Mouse (Mus musculus) E14TG2a.4 (cell line): Measurements from ENCODE around the gene Rnf186.

Source experiments
- H3K27me3 ChIP-seq: 2 replicates; pipeline ENCODE4 v1.6.1; 2014; ENCODE audit warnings: low read length, control low read depth; ENCODE audit not compliant: insufficient read depth
- H3K36me3 ChIP-seq: 2 replicates; pipeline ENCODE4 v1.6.1; 2014; ENCODE audit warnings: low read length, control low read depth; ENCODE audit not compliant: insufficient read depth
- H3K4me1 ChIP-seq: replicated peaks from 2 replicates; pipeline ENCODE4 v1.6.1; 2014; ENCODE audit warnings: low read depth, low read length, control low read depth
- H3K4me3 ChIP-seq: replicated peaks from 2 replicates; pipeline ENCODE4 v1.5.1; 2014; ENCODE audit warnings: mild to moderate bottlenecking, low read length
- H3K9me3 ChIP-seq: 2 replicates; pipeline ENCODE4 v1.6.1; 2014; ENCODE audit warnings: low read length, control low read depth
- CTCF ChIP-seq: conservative IDR thresholded peaks from 2 replicates; pipeline ENCODE4 v1.5.1; 2014; ENCODE audit warnings: low read length
- NANOG ChIP-seq: IDR thresholded peaks from 2 replicates; pipeline ENCODE4 v1.6.1; 2014; ENCODE audit warnings: borderline replicate concordance, low read length, mixed read lengths
- POU5F1 ChIP-seq: IDR thresholded peaks from 2 replicates; pipeline ENCODE4 v1.6.1; 2014; ENCODE audit warnings: low read length, borderline replicate concordance

The Rnf186 gene

GRCm38 (mm10) chr4:138984744-138985143, 17.8 kb downstream of the Rnf186 start:
- no peaks in the 10 kb centered on the region for H3K27me3 ChIP-seq
- H3K4me3 ChIP-seq: no peak overlapping the region
- H3K36me3 ChIP-seq: no peaks in the 10 kb centered on the region
- H3K9me3 ChIP-seq: no peaks in the 10 kb centered on the region
- TF ChIP-seq CTCF: peak; percentile 97
- TF ChIP-seq POU5F1: no peak
- TF ChIP-seq NANOG: no peak
- H3K4me1 ChIP-seq: peaks cover 46% of the 10 kb centered on the region

DNA sequence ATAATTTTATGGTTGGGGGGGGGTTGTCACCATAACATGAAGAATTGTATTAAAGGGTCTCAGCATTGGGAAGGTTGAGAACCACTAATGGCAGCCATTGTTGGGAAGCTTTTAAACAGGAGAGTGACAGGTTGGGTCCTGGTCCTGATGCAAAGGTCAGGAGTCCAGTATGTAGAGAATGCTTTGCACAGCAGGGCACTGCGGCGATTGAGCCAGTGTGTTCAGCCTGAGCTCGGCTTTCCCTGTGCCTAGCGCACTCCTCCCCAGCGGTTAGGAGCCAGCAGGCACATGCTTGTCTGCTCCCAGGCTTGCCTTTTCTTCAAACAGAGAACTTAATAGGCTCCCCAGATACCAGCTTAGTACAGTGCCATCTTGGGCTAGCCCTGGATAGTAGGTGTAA, 19.4 kb downstream of the Rnf186 start:
- no peak for TF ChIP-seq CTCF
- no peak for TF ChIP-seq POU5F1
- TF ChIP-seq NANOG: no peak

DNA sequence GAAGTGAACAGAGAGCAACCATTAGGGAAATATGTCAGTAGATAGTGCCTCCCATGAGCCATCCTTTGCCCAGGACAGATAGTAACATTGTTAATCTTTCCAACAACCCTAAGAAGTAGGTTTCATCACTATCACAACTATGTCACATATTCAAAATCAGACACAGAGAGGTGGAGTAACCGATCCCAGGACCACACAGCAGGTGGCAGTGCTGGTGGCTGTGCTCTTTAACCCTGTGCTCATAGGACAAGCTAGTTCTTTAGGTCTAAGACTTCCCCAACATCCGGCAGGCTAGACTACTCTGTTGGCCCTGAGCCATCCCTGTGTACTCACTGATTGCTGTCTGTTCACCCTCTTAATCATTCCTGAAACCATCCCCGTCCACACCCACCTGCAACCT, 27.5 kb downstream of the Rnf186 start:
- no peaks in the 10 kb centered on the region for H3K9me3 ChIP-seq
- no peaks in the 10 kb centered on the region; the same call in 1 of the 2 replicates for H3K27me3 ChIP-seq
- H3K36me3 ChIP-seq: 0 out of 2 replicates have a peak, but pooled peaks cover 12% of the 10 kb centered on the region
- H3K4me3 ChIP-seq: no peak overlapping the region
- TF ChIP-seq CTCF (no peak), POU5F1 (no peak), NANOG (no peak)
- peaks cover 13% of the 10 kb centered on the region for H3K4me1 ChIP-seq

More for the DNA sequence above, 19.4 kb downstream of the Rnf186 start:
- peaks cover 37% of the 10 kb centered on the region for H3K4me1 ChIP-seq
- no peaks in the 10 kb centered on the region for H3K27me3 ChIP-seq
- no peaks in the 10 kb centered on the region for H3K9me3 ChIP-seq
- H3K4me3 ChIP-seq: no peak overlapping the region
- H3K36me3 ChIP-seq: 0 out of 2 replicates have a peak, but pooled peaks cover 12% of the 10 kb centered on the region

DNA sequence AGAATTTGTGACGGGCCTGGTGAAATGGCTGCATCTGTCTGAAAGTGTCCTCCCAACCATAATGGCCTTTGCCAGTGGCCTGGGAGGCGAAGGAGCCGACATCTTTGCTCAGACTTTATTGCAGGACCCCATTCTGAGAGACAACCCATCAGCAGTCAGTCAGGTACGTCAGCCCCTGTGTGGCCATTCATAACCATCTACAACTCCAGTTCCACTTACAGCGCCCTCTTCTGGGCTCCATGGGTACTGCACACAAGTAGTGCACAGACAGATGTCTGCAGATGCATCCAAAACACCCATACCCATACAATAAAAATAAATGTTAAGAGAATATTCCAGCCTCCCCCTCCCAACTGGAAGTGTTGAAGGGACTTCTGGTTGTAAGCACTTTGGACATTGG, 29.5 kb downstream of the Rnf186 start:
- TF ChIP-seq POU5F1 (no peak), CTCF (peak; percentile 85)
- H3K36me3 ChIP-seq: no peaks in the 10 kb centered on the region
- no peaks in the 10 kb centered on the region; the same call in 1 of the 2 replicates for H3K27me3 ChIP-seq
- peaks cover 30% of the 10 kb centered on the region for H3K4me1 ChIP-seq
- no peaks in the 10 kb centered on the region for H3K9me3 ChIP-seq
- no peak overlapping the region for H3K4me3 ChIP-seq

GRCm38 (mm10) chr4:138997121-138997520, 30.2 kb downstream of the Rnf186 start:
- Histone ChIP-seq H3K36me3 (no peaks in the 10 kb centered on the region), H3K27me3 (no peaks in the 10 kb centered on the region), H3K4me1 (peaks cover 37% of the 10 kb centered on the region), H3K9me3 (no peaks in the 10 kb centered on the region), H3K4me3 (no peak overlapping the region)
- TF ChIP-seq POU5F1: no peak
- peak; percentile 76 for TF ChIP-seq CTCF
- TF ChIP-seq NANOG: no peak

GRCm38 (mm10) chr4:138998611-138999010, 31.7 kb downstream of the Rnf186 start:
- no peak for TF ChIP-seq NANOG
- TF ChIP-seq POU5F1: no peak
- TF ChIP-seq CTCF: no peak
- H3K4me1 ChIP-seq: peaks cover 37% of the 10 kb centered on the region
- no peak overlapping the region for H3K4me3 ChIP-seq

GRCm38 (mm10) chr4:139001026-139001425, 34.1 kb downstream of the Rnf186 start:
- peaks cover 42% of the 10 kb centered on the region for H3K4me1 ChIP-seq
- H3K27me3 ChIP-seq: no peaks in the 10 kb centered on the region
- H3K36me3 ChIP-seq: no peaks in the 10 kb centered on the region
- no peak for TF ChIP-seq POU5F1
- no peak for TF ChIP-seq NANOG
- TF ChIP-seq CTCF: no peak
- H3K9me3 ChIP-seq: no peaks in the 10 kb centered on the region
- peak overlapping the region; percentile 46 for H3K4me3 ChIP-seq

More at GRCm38 (mm10) chr4:138998611-138999010, 31.7 kb downstream of the Rnf186 start:
- H3K9me3 ChIP-seq: no peaks in the 10 kb centered on the region
- no peaks in the 10 kb centered on the region for H3K27me3 ChIP-seq
- no peaks in the 10 kb centered on the region for H3K36me3 ChIP-seq

DNA sequence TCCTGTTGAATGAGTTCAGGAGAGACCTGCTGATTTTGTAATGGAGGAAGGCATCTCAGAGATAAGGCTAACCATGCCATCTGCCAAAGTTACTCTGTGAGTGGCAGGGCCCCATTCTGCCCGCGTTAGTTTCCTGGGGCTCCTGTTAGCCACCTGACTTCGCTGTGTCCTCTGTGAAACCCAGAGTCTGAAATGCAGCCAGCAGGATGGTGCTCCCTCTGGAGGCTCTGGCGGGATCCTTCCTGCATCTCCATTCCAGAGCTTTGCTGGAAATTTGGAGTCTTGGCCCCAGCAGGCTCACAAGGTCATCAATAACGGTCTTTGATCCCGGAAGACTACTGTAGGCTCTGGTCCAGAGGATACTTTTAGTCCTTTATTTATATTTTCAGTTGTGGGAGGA, 34.5 kb downstream of the Rnf186 start:
- H3K27me3 ChIP-seq: no peaks in the 10 kb centered on the region
- H3K4me3 ChIP-seq: peak overlapping the region; percentile 46
- TF ChIP-seq POU5F1 (no peak), NANOG (no peak), CTCF (peak; percentile 8)
- H3K9me3 ChIP-seq: no peaks in the 10 kb centered on the region
- peaks cover 43% of the 10 kb centered on the region for H3K4me1 ChIP-seq
- no peaks in the 10 kb centered on the region for H3K36me3 ChIP-seq

- no peaks in the 10 kb centered on the region for H3K9me3 ChIP-seq
- H3K4me3 ChIP-seq: no peak overlapping the region
- peaks cover 54% of the 10 kb centered on the region for H3K4me1 ChIP-seq
- no peaks in the 10 kb centered on the region for H3K27me3 ChIP-seq
- TF ChIP-seq NANOG: no peak
- no peak for TF ChIP-seq POU5F1
- no peak for TF ChIP-seq CTCF
- no peaks in the 10 kb centered on the region for H3K36me3 ChIP-seq
These were observed 37.2 kb downstream of the Rnf186 start for GRCm38 (mm10) chr4:139004067-139004466.
